Mouse (Mus musculus): ENCODE results near the gene Prlr.

Gene Prlr

GRCm38 (mm10) chr15:10332566-10332965 is 155.5 kb downstream of the Prlr start:
- DNase-seq: no peak

GRCm38 (mm10) chr15:10338606-10339005 is 161.6 kb downstream of the Prlr start:
- DNase-seq: no peak

GRCm38 (mm10) chr15:10347044-10347443 is 170.0 kb downstream of the Prlr start:
- DNase-seq: no peak

GRCm38 (mm10) chr15:10358039-10358948 is 181.3 kb downstream of the Prlr start, which contains the start of gene Agxt2:
Agxt2 (plus strand) TSS chr15:10358532.
- DNase-seq: no peak

GRCm38 (mm10) chr15:10366331-10366730 is 189.3 kb downstream of the Prlr start:
- DNase-seq: no peak

GRCm38 (mm10) chr15:10375404-10375803 is 198.4 kb downstream of the Prlr start:
- DNase-seq: no peak

GRCm38 (mm10) chr15:10378338-10378959 is 201.4 kb downstream of the Prlr start:
- no peak for DNase-seq

- no peak for DNase-seq
These were observed 202.9 kb downstream of the Prlr start for GRCm38 (mm10) chr15:10379757-10380458.

GRCm38 (mm10) chr15:10387263-10387662 is 210.2 kb downstream of the Prlr start:
- DNase-seq: no peak

Data from cerebellum, adult 9-11 months (tissue).